Mouse (Mus musculus): ENCODE measurements at regions not wholly inside any gene's neighbourhood (a gene's known extent, or its start where the extent isn't known, plus 50 kb on each side); places are given as distances from the start of the nearest gene placed in this dataset.
"Not testable (repeated sequence)": the region's sequence is repeated elsewhere in the genome, so short reads cannot be mapped to it uniquely, and the experiment has no call there.

DNA sequence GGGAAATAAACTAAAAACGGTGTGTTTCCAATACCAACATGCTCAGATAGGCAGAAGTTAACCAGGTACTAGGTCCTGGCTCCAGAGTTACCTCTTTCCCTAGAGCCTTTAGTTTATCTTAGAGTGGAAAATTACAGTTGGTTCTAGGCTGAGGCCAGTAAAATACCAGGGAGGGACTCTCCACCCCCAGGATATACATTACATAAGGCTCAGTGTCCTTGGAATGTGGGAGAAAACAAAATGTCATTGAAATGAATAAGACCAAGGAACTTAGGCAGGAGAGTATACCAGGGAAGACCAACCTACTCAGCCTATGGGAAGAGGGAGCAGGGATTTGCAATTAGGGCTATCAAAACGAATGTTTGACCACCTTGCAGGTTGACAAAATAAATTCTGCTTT is 139.4 kb downstream of the Akr1d1 start:
- TF ChIP-seq REST (IDR thresholded peaks at IDR 0.05; ENCODE audit: insufficient read depth, insufficient read length) (no peak), TCF3 (IDR thresholded peaks at IDR 0.05; ENCODE audit: insufficient read length, low read depth) (no peak), USF1 (IDR thresholded peaks at IDR 0.05; ENCODE audit: low read depth) (no peak)
- H3K27me3 ChIP-seq (ENCODE audit: control insufficient read depth, insufficient read depth, insufficient read length), result no peaks in the 10 kb centered on the region
- no peak overlapping the region for H3K4me3 ChIP-seq
- H3ac ChIP-seq (ENCODE audit: control insufficient read depth, insufficient read length), result no peak overlapping the region
- H3K79me2 ChIP-seq (ENCODE audit: control insufficient read depth, insufficient read depth), result no peaks in the 10 kb centered on the region
- no peak overlapping the region for H3K4me2 ChIP-seq (ENCODE audit: low read depth)
- no peaks in the 10 kb centered on the region for H3K36me3 ChIP-seq (ENCODE audit: control insufficient read depth, insufficient read depth)

DNA sequence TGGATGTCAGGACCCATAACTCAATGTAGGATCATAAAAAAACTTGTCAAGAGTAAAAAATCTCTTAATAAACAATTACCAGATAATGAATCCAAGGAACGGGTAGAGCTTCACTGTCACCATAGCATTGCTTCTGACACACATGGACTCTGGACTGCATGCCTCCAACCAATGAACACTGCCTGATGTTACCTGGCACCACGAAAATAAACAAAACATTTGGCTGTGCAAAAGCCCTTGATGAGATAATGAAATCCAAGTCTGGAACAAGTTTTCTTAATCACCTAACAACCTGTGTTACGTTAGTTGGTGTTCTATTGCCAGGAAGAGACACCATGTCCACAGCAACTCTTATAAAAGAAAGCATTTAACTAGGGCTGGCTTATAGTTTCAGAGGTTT is 140.7 kb downstream of the Akr1d1 start:
- H3K4me2 ChIP-seq (ENCODE audit: low read depth), result no peak overlapping the region
- no peak overlapping the region for H3K4me3 ChIP-seq
- H3K79me2 ChIP-seq (ENCODE audit: control insufficient read depth, insufficient read depth), result no peaks in the 10 kb centered on the region
- no peaks in the 10 kb centered on the region for H3K27me3 ChIP-seq (ENCODE audit: control insufficient read depth, insufficient read depth, insufficient read length)
- H3ac ChIP-seq (ENCODE audit: control insufficient read depth, insufficient read length), result no peak overlapping the region
- TF ChIP-seq USF1 (IDR thresholded peaks at IDR 0.05; ENCODE audit: low read depth) (no peak), MAX (IDR thresholded peaks at IDR 0.05; ENCODE audit: low read depth) (no peak), CEBPB (IDR thresholded peaks at IDR 0.05; ENCODE audit: insufficient read depth, poor library complexity, severe bottlenecking) (no peak), TCF12 (IDR thresholded peaks at IDR 0.05; ENCODE audit: insufficient read depth, poor library complexity, severe bottlenecking) (no peak), POLR2AphosphoS2 (IDR thresholded peaks at IDR 0.05; ENCODE audit: insufficient read length, low read depth) (no peak), MYOG (IDR thresholded peaks at IDR 0.05; ENCODE audit: control insufficient read depth in 1 of 3, insufficient read depth in 1 of 3, insufficient read length in 2 of 3, low read depth in 2 of 3) (no peak), REST (IDR thresholded peaks at IDR 0.05; ENCODE audit: insufficient read depth, insufficient read length) (no peak), SRF (IDR thresholded peaks at IDR 0.05; ENCODE audit: control insufficient read depth, insufficient read length, low read depth) (no peak), POLR2A (IDR thresholded peaks at IDR 0.05; ENCODE audit: insufficient read length, low read depth) (no peak), E2F4 (IDR thresholded peaks at IDR 0.05; ENCODE audit: insufficient read depth) (no peak), TCF3 (IDR thresholded peaks at IDR 0.05; ENCODE audit: insufficient read length, low read depth) (no peak)
- H3K36me3 ChIP-seq (ENCODE audit: control insufficient read depth, insufficient read depth), result no peaks in the 10 kb centered on the region

DNA sequence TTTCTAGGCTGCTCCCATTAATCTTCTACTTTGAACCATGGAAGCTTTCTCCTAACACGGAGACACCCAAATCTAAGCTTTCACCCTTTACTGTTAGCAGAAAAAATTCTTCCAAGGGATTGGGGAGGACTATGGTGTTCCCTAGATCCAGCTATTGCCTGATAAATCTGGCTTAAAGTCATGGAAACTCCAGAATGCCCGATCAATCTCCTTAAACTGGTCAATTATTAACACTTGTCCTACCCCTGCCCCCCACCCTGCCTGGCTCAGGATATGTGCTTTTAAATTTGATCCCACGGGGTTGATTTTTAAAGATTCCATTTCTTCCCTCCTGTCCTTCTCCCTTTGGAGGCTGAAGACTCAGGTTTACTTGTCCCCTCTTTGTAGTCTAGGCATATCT is 149.9 kb downstream of the Akr1d1 start:
- Histone ChIP-seq H3K36me3 (ENCODE audit: control insufficient read depth, insufficient read depth) (no peaks in the 10 kb centered on the region), H3K79me2 (ENCODE audit: control insufficient read depth, insufficient read depth) (no peaks in the 10 kb centered on the region), H3K4me3 (no peak overlapping the region), H3K4me2 (ENCODE audit: low read depth) (no peak overlapping the region), H3ac (ENCODE audit: control insufficient read depth, insufficient read length) (no peak overlapping the region), H3K27me3 (ENCODE audit: control insufficient read depth, insufficient read depth, insufficient read length) (no peaks in the 10 kb centered on the region)
- TF ChIP-seq POLR2AphosphoS2 (IDR thresholded peaks at IDR 0.05; ENCODE audit: insufficient read length, low read depth) (no peak), MAX (IDR thresholded peaks at IDR 0.05; ENCODE audit: low read depth) (no peak), E2F4 (IDR thresholded peaks at IDR 0.05; ENCODE audit: insufficient read depth) (no peak), MYOG (IDR thresholded peaks at IDR 0.05; ENCODE audit: control insufficient read depth in 1 of 3, insufficient read depth in 1 of 3, insufficient read length in 2 of 3, low read depth in 2 of 3) (no peak)

GRCm38 (mm10) chr6:37681331-37681730 is 151.4 kb downstream of the Akr1d1 start:
- H3K4me3 ChIP-seq; H3K36me3 ChIP-seq (ENCODE audit: control insufficient read depth, insufficient read depth); H3K79me2 ChIP-seq (ENCODE audit: control insufficient read depth, insufficient read depth); H3K27me3 ChIP-seq (ENCODE audit: control insufficient read depth, insufficient read depth, insufficient read length); H3K4me2 ChIP-seq (ENCODE audit: low read depth); H3ac ChIP-seq (ENCODE audit: control insufficient read depth, insufficient read length): not testable (repeated sequence)

DNA sequence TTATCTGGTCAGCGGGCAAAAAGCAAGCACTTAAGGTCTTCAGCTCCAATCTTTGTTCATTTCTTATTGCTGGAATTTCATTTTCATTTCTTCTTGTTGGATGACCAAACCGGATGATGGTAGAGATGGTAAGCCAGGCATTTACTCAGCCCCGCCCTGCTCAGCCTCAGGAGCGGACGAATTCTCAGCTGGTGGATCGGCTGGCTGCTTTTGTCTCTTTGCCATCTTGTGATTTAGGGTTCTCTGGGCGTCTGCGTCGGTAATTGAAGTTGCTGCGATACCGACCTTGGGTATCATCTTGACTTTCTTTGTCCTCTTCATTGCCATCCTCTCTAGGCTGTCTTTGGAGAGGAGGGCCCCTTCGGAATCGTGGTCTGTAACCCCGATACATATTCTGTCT is 156.1 kb downstream of the Akr1d1 start:
- Histone ChIP-seq H3K79me2 (ENCODE audit: control insufficient read depth, insufficient read depth) (no peaks in the 10 kb centered on the region), H3K4me3 (no peak overlapping the region), H3K27me3 (ENCODE audit: control insufficient read depth, insufficient read depth, insufficient read length) (no peaks in the 10 kb centered on the region), H3ac (ENCODE audit: control insufficient read depth, insufficient read length) (no peak overlapping the region), H3K4me2 (ENCODE audit: low read depth) (no peak overlapping the region), H3K36me3 (ENCODE audit: control insufficient read depth, insufficient read depth) (no peaks in the 10 kb centered on the region)
- no peak for TF ChIP-seq POLR2A (IDR thresholded peaks at IDR 0.05; ENCODE audit: insufficient read length, low read depth)
- no peak for TF ChIP-seq REST (IDR thresholded peaks at IDR 0.05; ENCODE audit: insufficient read depth, insufficient read length)
- no peak for TF ChIP-seq TCF12 (IDR thresholded peaks at IDR 0.05; ENCODE audit: insufficient read depth, poor library complexity, severe bottlenecking)
- no peak for TF ChIP-seq CEBPB (IDR thresholded peaks at IDR 0.05; ENCODE audit: insufficient read depth, poor library complexity, severe bottlenecking)
- TF ChIP-seq E2F4 (IDR thresholded peaks at IDR 0.05; ENCODE audit: insufficient read depth), result no peak
- TF ChIP-seq MYOG (IDR thresholded peaks at IDR 0.05; ENCODE audit: control insufficient read depth in 1 of 3, insufficient read depth in 1 of 3, insufficient read length in 2 of 3, low read depth in 2 of 3), result no peak
- TF ChIP-seq MAX (IDR thresholded peaks at IDR 0.05; ENCODE audit: low read depth), result no peak
- no peak for TF ChIP-seq USF1 (IDR thresholded peaks at IDR 0.05; ENCODE audit: low read depth)
- no peak for TF ChIP-seq POLR2AphosphoS2 (IDR thresholded peaks at IDR 0.05; ENCODE audit: insufficient read length, low read depth)
- TF ChIP-seq MYOD1 (IDR thresholded peaks at IDR 0.05; ENCODE audit: control insufficient read depth in 1 of 3, insufficient read length in 2 of 3, low read depth in 2 of 3), result no peak
- TF ChIP-seq SRF (IDR thresholded peaks at IDR 0.05; ENCODE audit: control insufficient read depth, insufficient read length, low read depth), result no peak
- TF ChIP-seq TCF3 (IDR thresholded peaks at IDR 0.05; ENCODE audit: insufficient read length, low read depth), result no peak

All from myocyte (in vitro differentiated cells).